Mouse (Mus musculus) liver, postnatal 0 days (tissue): Measurements from ENCODE around the gene Ints3.

Experiments
- CTCF ChIP-seq: sonication (generic); IDR thresholded peaks from 2 replicates; pipeline ENCODE4 v1.5.1; 2016; ENCODE audit warnings: antibody characterized with exemption, low read depth
- EP300 ChIP-seq: IDR thresholded peaks from 2 replicates; pipeline ENCODE4 v1.6.1; 2016; ENCODE audit warnings: antibody characterized with exemption, low read depth, mild to moderate bottlenecking

DNA sequence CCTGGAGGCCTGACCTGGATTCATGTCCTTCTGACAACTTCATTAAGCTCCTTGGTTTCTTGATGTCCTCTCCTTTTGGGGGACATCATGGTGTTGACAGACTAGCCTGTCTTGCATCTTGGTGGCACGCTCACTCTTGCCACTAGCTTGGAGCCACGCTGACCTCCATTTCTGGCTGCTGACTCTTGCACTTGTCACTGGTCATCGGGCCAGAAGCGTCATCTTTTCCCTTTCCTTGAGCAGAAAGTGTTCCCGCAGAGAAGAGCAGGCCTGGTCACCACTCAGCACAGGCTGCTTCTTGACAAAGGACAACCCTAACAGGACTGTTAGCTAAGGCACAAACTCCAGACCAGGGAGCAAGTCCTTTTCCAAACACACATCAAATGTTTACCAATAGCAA is 27.0 kb downstream of the Ints3 start:
- TF ChIP-seq CTCF = no peak
- TF ChIP-seq EP300 = no peak
